ENCODE assay signal across 21 mouse cellular contexts in genomic region chr11:69459883-69460282, GRCm38 (mm10). TPM values are rescaled to one million over a fixed set of nuclear protein-coding genes. Genes with fewer than 3 reads are reported as not detected.
DNase-seq lines count a peak whose midpoint lies in the region; ATAC-seq and TF ChIP-seq lines count a peak whose summit lies in the region.
"Had no signal": no experiment of that assay in that cellular context is flagged by ENCODE, and none has a peak within 500 bp of the region (broad histone marks: within the 10 kb centered on the region; RNA-seq: fewer than 3 reads in every experiment).

No protein-coding gene starts in this region.

- no peak for TF ChIP-seq POLR2A in kidney, adult 2 months (IDR thresholded peaks at IDR 0.05; ENCODE audit: low read depth, low read length)

- no peak overlapping the region for H3K4me3 ChIP-seq in kidney, adult 2 months (ENCODE audit: insufficient read depth, low read depth, low read length)
- H3K4me3 ChIP-seq: forebrain, embryonic 13.5 days; heart, adult 2 months had no signal

- H3K27me3 ChIP-seq in kidney, adult 2 months (replicated peaks; ENCODE audit: control insufficient read depth, insufficient read depth, low read length): no peaks in the 10 kb centered on the region
- H3K27me3 ChIP-seq: forebrain, embryonic 13.5 days had no signal

- H3K4me1 ChIP-seq in kidney, adult 2 months (ENCODE audit: control insufficient read depth, insufficient read depth, low read length): no peaks in the 10 kb centered on the region

- 59% methylated on average over 4 of the region's 4 CpGs for WGBS in kidney, adult 2 months

- ATAC-seq in erythroid progenitor cell, adult 5-6 weeks (replicated peaks; ENCODE audit: low FRiP score, poor library complexity, severe bottlenecking): peak; percentile 25; the same call in 1 of the 2 replicates
- ATAC-seq: activated CD4-positive, CD25-positive, alpha-beta regulatory T cell, adult 4 months; CD4-positive, CD25-positive, alpha-beta regulatory T cell, adult 4 months; forebrain, embryonic 13.5 days had no signal

- no peak for TF ChIP-seq CTCF in kidney, adult 2 months (conservative IDR thresholded peaks at IDR 0.05; ENCODE audit: insufficient read depth, insufficient read length, low read depth, low read length)

- DNase-seq in kidney, postnatal 10 days: peak; percentile 42
- no peak for DNase-seq in kidney, adult 2 months
- DNase-seq in lung, postnatal 10 days: peak; percentile 26
- DNase-seq in lung, postnatal 36 days: no peak
- peak; percentile 34 for DNase-seq in mesoderm, embryonic 11.5 days (ENCODE audit: low read depth, low spot score)
- no peak for DNase-seq in urinary bladder, postnatal 4 days (ENCODE audit: low spot score in 2 of 2)
- DNase-seq: adrenal gland, postnatal 14 days; cerebellum, postnatal 10 days; gastrocnemius, postnatal 25 days; heart, adult 2 months; heart, postnatal 36 days; kidney, postnatal 14 days; layer of hippocampus, adult 9-11 months; right cerebral cortex, postnatal 4 days had no signal

- H3K36me3 ChIP-seq in kidney, adult 2 months (ENCODE audit: control insufficient read depth, insufficient read depth, low read length): no peaks in the 10 kb centered on the region
- H3K36me3 ChIP-seq: G1E had no signal

- H3K27ac ChIP-seq in kidney, adult 2 months (ENCODE audit: insufficient read depth, low read depth, low read length): no peak overlapping the region
- H3K27ac ChIP-seq: forebrain, embryonic 13.5 days; heart, adult 2 months; hindbrain, embryonic 14.5 days; liver, embryonic 14.5 days had no signal

RNA-seq across cellular contexts. Expression of gene Kdm6b, which starts 46.4 kb away (rescaled TPM):
- 8.8 and 10.5 TPM in 2 replicates for polyA plus RNA-seq in kidney, adult 2 months (2012; rRNA removed)
- total RNA-seq in erythroid progenitor cell, adult 5-6 weeks (2015; ENCODE audit: low replicate concordance): 6.5 and 11.7 TPM in 2 replicates
- 0.64 and 1.2 TPM in 2 replicates for total RNA-seq in erythroid progenitor cell, adult 5-6 weeks (2017; ENCODE audit: low replicate concordance)

Comparison
In these comparisons a context has a peak if more than half of its experiments do, and no peak if none do; other contexts are left out.
1. DNase-seq: peak in kidney, postnatal 10 days (single experiment), lung, postnatal 10 days (single experiment) and mesoderm, embryonic 11.5 days (single experiment); none in kidney, adult 2 months (single experiment), lung, postnatal 36 days (single experiment) and urinary bladder, postnatal 4 days (0 of 2).